Mouse (Mus musculus) stomach, embryonic 14.5 days (tissue): ENCODE measurements around the gene Evi5. TPM values are rescaled to one million over a fixed set of nuclear protein-coding genes. Genes with fewer than 3 reads are reported as not detected.

Source experiments
- ATAC-seq: fragments of 200-750 bp; cut with Nextera tagmentation; 2 replicates; pipeline ENCODE4 v1.8.0; 2017; ENCODE audit warnings: low read depth, moderate TSS enrichment; ENCODE audit not compliant: insufficient number of reproducible peaks, insufficient read depth, low FRiP score
- H3K27ac ChIP-seq: fragments of 300-500 bp; sonication (generic); 2 replicates; pipeline ENCODE4 v1.5.1; 2014; ENCODE audit warnings: mild to moderate bottlenecking, low read length, moderate library complexity, mixed read lengths
- H3K27me3 ChIP-seq: fragments of 300-500 bp; sonication (generic); 2 replicates; pipeline ENCODE4 v1.6.1; 2014; ENCODE audit warnings: low read length, control low read depth, mixed read lengths; ENCODE audit not compliant: control insufficient read depth, insufficient read depth
- H3K36me3 ChIP-seq: fragments of 300-500 bp; sonication (generic); 2 replicates; pipeline ENCODE4 v1.6.1; 2014; ENCODE audit warnings: mild to moderate bottlenecking, control low read depth, low read length, moderate library complexity, mixed read lengths; ENCODE audit not compliant: control insufficient read depth, insufficient read depth
- H3K4me1 ChIP-seq: fragments of 300-500 bp; sonication (generic); 2 replicates; pipeline ENCODE4 v1.6.1; 2014; ENCODE audit warnings: low read length, control low read depth, mixed read lengths; ENCODE audit not compliant: control insufficient read depth, insufficient read depth
- H3K4me2 ChIP-seq: fragments of 300-500 bp; sonication (generic); replicated peaks from 2 replicates; pipeline ENCODE4 v1.6.1; 2014; ENCODE audit warnings: low read depth, low read length, control low read depth
- H3K4me3 ChIP-seq: fragments of 300-500 bp; sonication (generic); 2 replicates; pipeline ENCODE4 v1.5.1; 2014; ENCODE audit warnings: low read depth, low read length, control low read depth
- H3K9ac ChIP-seq: fragments of 300-500 bp; sonication (generic); replicated peaks from 2 replicates; pipeline ENCODE4 v1.6.1; 2014; ENCODE audit warnings: low read depth, mild to moderate bottlenecking, control low read depth, low read length, moderate library complexity, mixed read lengths
- H3K9me3 ChIP-seq: fragments of 300-500 bp; sonication (generic); 2 replicates; pipeline ENCODE4 v1.6.1; 2016; ENCODE audit warnings: low read depth, low read length, control low read depth; ENCODE audit not compliant: control insufficient read depth
- WGBS: fragments of 180-500 bp; shearing (Covaris S2); extraction: QIAGEN DNeasy Blood & Tissue Kit; methylation state at CpG from one replicate; pipeline ENCODE4 v1.1.7; 2014; 5-methylcytosine and 5-hydroxymethylcytosine counted together
- polyA plus RNA-seq: library from polyadenylated mRNA; unstranded; fragments of >200 nt; fragmentation: Nextera tagmentation; extraction: Ambion mirVana; gene quantifications from 2 replicates; pipeline ENCODE4 v1.2.1, GENCODE M21; 2014

The Evi5 gene
- polyA plus RNA-seq, 1 experiment from 2014 or later, result 71.8 TPM

- Histone ChIP-seq H3K9ac (no peak overlapping the region), H3K4me2 (no peak overlapping the region), H3K27me3 (no peaks in the 10 kb centered on the region), H3K9me3 (no peaks in the 10 kb centered on the region), H3K36me3 (peaks cover 3% of the 10 kb centered on the region; the same call in 1 of the 2 replicates), H3K27ac (no peak overlapping the region), H3K4me3 (no peak overlapping the region), H3K4me1 (no peaks in the 10 kb centered on the region)
- WGBS, result 68% methylated on average over 4 of the region's 4 CpGs
- no peak for ATAC-seq
These were observed 67.4 kb downstream of the Evi5 start for GRCm38 (mm10) chr5:107807496-107807895.

GRCm38 (mm10) chr5:107802621-107803020 is 72.3 kb downstream of the Evi5 start:
- Histone ChIP-seq H3K4me1 (no peaks in the 10 kb centered on the region), H3K27me3 (no peaks in the 10 kb centered on the region), H3K4me2 (no peak overlapping the region), H3K9ac (no peak overlapping the region), H3K27ac (no peak overlapping the region), H3K9me3 (no peaks in the 10 kb centered on the region), H3K4me3 (no peak overlapping the region), H3K36me3 (peaks cover 14% of the 10 kb centered on the region; the same call in 1 of the 2 replicates)
- ATAC-seq, result no peak

- Histone ChIP-seq H3K9me3 (no peaks in the 10 kb centered on the region), H3K4me2 (no peak overlapping the region), H3K4me3 (no peak overlapping the region), H3K4me1 (no peaks in the 10 kb centered on the region), H3K36me3 (peaks cover 16% of the 10 kb centered on the region; the same call in 1 of the 2 replicates), H3K9ac (no peak overlapping the region), H3K27me3 (no peaks in the 10 kb centered on the region), H3K27ac (no peak overlapping the region)
- no peak for ATAC-seq
- 86% methylated on average over 2 of the region's 2 CpGs for WGBS
These were observed 73.7 kb downstream of the Evi5 start for GRCm38 (mm10) chr5:107801234-107801633.

- WGBS, result 91% methylated on average over 6 of the region's 6 CpGs
- H3K9ac ChIP-seq, result no peak overlapping the region
- no peaks in the 10 kb centered on the region for H3K4me1 ChIP-seq
- no peak overlapping the region for H3K4me3 ChIP-seq
- ATAC-seq, result no peak
- H3K4me2 ChIP-seq, result no peak overlapping the region
- H3K36me3 ChIP-seq, result peaks cover 22% of the 10 kb centered on the region; the same call in 1 of the 2 replicates
- no peak overlapping the region for H3K27ac ChIP-seq
- H3K27me3 ChIP-seq, result no peaks in the 10 kb centered on the region
- H3K9me3 ChIP-seq, result no peaks in the 10 kb centered on the region
These were observed 76.6 kb downstream of the Evi5 start for GRCm38 (mm10) chr5:107798290-107798689.

- WGBS, result 34% methylated on average over 2 of the region's 2 CpGs
These were observed 81.0 kb downstream of the Evi5 start for GRCm38 (mm10) chr5:107793927-107794326.

GRCm38 (mm10) chr5:107793258-107793657 is 81.6 kb downstream of the Evi5 start:
- Histone ChIP-seq H3K9me3 (no peaks in the 10 kb centered on the region), H3K4me1 (no peaks in the 10 kb centered on the region), H3K27me3 (no peaks in the 10 kb centered on the region), H3K27ac (no peak overlapping the region), H3K36me3 (peaks cover 14% of the 10 kb centered on the region; the same call in 1 of the 2 replicates), H3K4me2 (no peak overlapping the region), H3K4me3 (no peak overlapping the region), H3K9ac (no peak overlapping the region)
- WGBS, result 19% methylated on average over 3 of the region's 3 CpGs
- no peak for ATAC-seq

More at GRCm38 (mm10) chr5:107793927-107794326, 81.0 kb downstream of the Evi5 start:
- no peak overlapping the region for H3K4me3 ChIP-seq
- H3K27ac ChIP-seq, result no peak overlapping the region
- H3K4me1 ChIP-seq, result no peaks in the 10 kb centered on the region
- peaks cover 19% of the 10 kb centered on the region; the same call in 1 of the 2 replicates for H3K36me3 ChIP-seq
- H3K27me3 ChIP-seq, result no peaks in the 10 kb centered on the region
- ATAC-seq, result no peak
- no peak overlapping the region for H3K4me2 ChIP-seq
- no peak overlapping the region for H3K9ac ChIP-seq
- no peaks in the 10 kb centered on the region for H3K9me3 ChIP-seq

- peaks cover 9% of the 10 kb centered on the region; the same call in 1 of the 2 replicates for H3K36me3 ChIP-seq
- H3K4me3 ChIP-seq, result no peak overlapping the region
- no peak overlapping the region for H3K9ac ChIP-seq
- H3K9me3 ChIP-seq, result no peaks in the 10 kb centered on the region
- no peak overlapping the region for H3K4me2 ChIP-seq
- no peak for ATAC-seq
- no peaks in the 10 kb centered on the region for H3K4me1 ChIP-seq
- no peaks in the 10 kb centered on the region for H3K27me3 ChIP-seq
- 87% methylated on average over 3 of the region's 3 CpGs for WGBS
- H3K27ac ChIP-seq, result no peak overlapping the region
These were observed 82.4 kb downstream of the Evi5 start for GRCm38 (mm10) chr5:107792516-107792915.

- Histone ChIP-seq H3K36me3 (peaks cover 13% of the 10 kb centered on the region; the same call in 1 of the 2 replicates), H3K4me2 (no peak overlapping the region), H3K27ac (no peak overlapping the region), H3K4me1 (no peaks in the 10 kb centered on the region), H3K27me3 (no peaks in the 10 kb centered on the region), H3K9me3 (no peaks in the 10 kb centered on the region), H3K9ac (no peak overlapping the region), H3K4me3 (no peak overlapping the region)
- no peak for ATAC-seq
- 92% methylated on average over 2 of the region's 2 CpGs for WGBS
These were observed 82.9 kb downstream of the Evi5 start for GRCm38 (mm10) chr5:107791966-107792365.

- ATAC-seq, result no peak
- WGBS, result 75% methylated on average over 5 of the region's 5 CpGs
These were observed 85.4 kb downstream of the Evi5 start for GRCm38 (mm10) chr5:107789492-107789891.

More at GRCm38 (mm10) chr5:107789492-107789891, 85.4 kb downstream of the Evi5 start:
- Histone ChIP-seq H3K4me1 (no peaks in the 10 kb centered on the region), H3K36me3 (peaks cover 10% of the 10 kb centered on the region), H3K4me3 (no peak overlapping the region), H3K27me3 (no peaks in the 10 kb centered on the region), H3K9me3 (no peaks in the 10 kb centered on the region), H3K4me2 (no peak overlapping the region), H3K9ac (no peak overlapping the region), H3K27ac (no peak overlapping the region)
